Mouse (Mus musculus): ENCODE results near the gene Dync2h1. TPM values are rescaled to one million over a fixed set of nuclear protein-coding genes. Genes with fewer than 3 reads are reported as not detected.
"Not testable (repeated sequence)": the region's sequence is repeated elsewhere in the genome, so short reads cannot be mapped to it uniquely, and the experiment has no call there.

The Dync2h1 gene
- polyA plus RNA-seq (2015; fragmentation: Nextera tagmentation; extraction: Ambion mirVana): 8.1 and 8.3 TPM in 2 replicates

- no peaks in the 10 kb centered on the region for H3K36me3 ChIP-seq (ENCODE audit: control insufficient read depth, insufficient read depth, low read length)
- peak within 1 kb of the TSS; percentile 87 for H3K4me2 ChIP-seq (ENCODE audit: low read depth, low read length)
- peak; percentile 100 for ATAC-seq
- H3K9ac ChIP-seq (ENCODE audit: low read depth, low read length): peak within 1 kb of the TSS; percentile 89
- no peaks in the 10 kb centered on the region for H3K9me3 ChIP-seq (ENCODE audit: control insufficient read depth, low read length)
- H3K27me3 ChIP-seq (replicated peaks; ENCODE audit: control insufficient read depth, insufficient read depth, low read length): no peaks in the 10 kb centered on the region
- H3K27ac ChIP-seq (ENCODE audit: low read length): peak within 1 kb of the TSS; percentile 95
- WGBS: 0% methylated on average over 60 of the region's 62 CpGs
- peaks cover 8% of the 10 kb centered on the region; the same call in 1 of the 2 replicates for H3K4me1 ChIP-seq (ENCODE audit: control insufficient read depth, insufficient read depth, low read length)
- peak within 1 kb of the TSS; percentile 96 for H3K4me3 ChIP-seq (ENCODE audit: low read length)
Observed at GRCm38 (mm10) chr9:7184172-7184896, at the start of gene Dync2h1, which contains the start of gene Dcun1d5. Gene Dync2h1 (minus strand): TSS chr9:7184446. Gene Dcun1d5 (plus strand): TSS chr9:7184520.

- Histone ChIP-seq H3K9me3 (ENCODE audit: control insufficient read depth, low read length) (no peaks in the 10 kb centered on the region), H3K36me3 (ENCODE audit: control insufficient read depth, insufficient read depth, low read length) (no peaks in the 10 kb centered on the region), H3K4me2 (ENCODE audit: low read depth, low read length) (no peak overlapping the region), H3K27me3 (replicated peaks; ENCODE audit: control insufficient read depth, insufficient read depth, low read length) (no peaks in the 10 kb centered on the region), H3K27ac (ENCODE audit: low read length) (no peak overlapping the region), H3K9ac (ENCODE audit: low read depth, low read length) (no peak overlapping the region), H3K4me1 (ENCODE audit: control insufficient read depth, insufficient read depth, low read length) (no peaks in the 10 kb centered on the region), H3K4me3 (ENCODE audit: low read length) (no peak overlapping the region)
- WGBS: 70% methylated on average over 7 of the region's 7 CpGs
- ATAC-seq: no peak
Observed at GRCm38 (mm10) chr9:7221460-7221859, 37.2 kb upstream of the Dync2h1 start.

DNA sequence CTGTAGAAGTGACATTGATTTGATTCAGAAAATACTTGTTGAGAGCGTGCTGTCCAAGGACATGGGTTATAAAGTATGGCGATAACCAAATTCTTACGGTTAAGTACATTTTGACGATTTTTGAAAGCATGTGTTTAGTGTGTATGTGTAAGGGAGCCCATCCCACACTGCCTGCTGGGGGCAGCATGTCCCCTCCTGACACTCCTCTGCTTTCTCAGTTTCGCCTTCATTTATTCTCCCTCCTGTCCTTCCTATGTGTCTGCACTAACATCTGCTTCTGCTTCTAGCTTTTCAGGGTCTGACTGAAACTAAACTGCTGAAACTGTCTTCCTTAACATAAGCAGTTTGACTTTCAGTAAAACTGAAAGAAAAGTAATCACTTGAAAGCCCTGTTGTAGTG, 36.8 kb upstream of the Dync2h1 start:
- Histone ChIP-seq H3K9me3 (ENCODE audit: control insufficient read depth, low read length) (no peaks in the 10 kb centered on the region), H3K27ac (ENCODE audit: low read length) (no peak overlapping the region), H3K4me1 (ENCODE audit: control insufficient read depth, insufficient read depth, low read length) (no peaks in the 10 kb centered on the region), H3K36me3 (ENCODE audit: control insufficient read depth, insufficient read depth, low read length) (no peaks in the 10 kb centered on the region), H3K27me3 (replicated peaks; ENCODE audit: control insufficient read depth, insufficient read depth, low read length) (no peaks in the 10 kb centered on the region), H3K4me3 (ENCODE audit: low read length) (no peak overlapping the region), H3K9ac (ENCODE audit: low read depth, low read length) (no peak overlapping the region), H3K4me2 (ENCODE audit: low read depth, low read length) (no peak overlapping the region)
- WGBS: 75% methylated on average over 5 of the region's 5 CpGs
- ATAC-seq: no peak

GRCm38 (mm10) chr9:7216240-7216639, 32.0 kb upstream of the Dync2h1 start:
- Histone ChIP-seq H3K36me3 (ENCODE audit: control insufficient read depth, insufficient read depth, low read length) (0 out of 2 replicates have a peak, but pooled peaks cover 5% of the 10 kb centered on the region), H3K9ac (ENCODE audit: low read depth, low read length) (no peak overlapping the region), H3K4me1 (ENCODE audit: control insufficient read depth, insufficient read depth, low read length) (no peaks in the 10 kb centered on the region), H3K27me3 (replicated peaks; ENCODE audit: control insufficient read depth, insufficient read depth, low read length) (no peaks in the 10 kb centered on the region), H3K4me3 (ENCODE audit: low read length) (no peak overlapping the region), H3K4me2 (ENCODE audit: low read depth, low read length) (no peak overlapping the region), H3K27ac (ENCODE audit: low read length) (no peak overlapping the region), H3K9me3 (ENCODE audit: control insufficient read depth, low read length) (no peaks in the 10 kb centered on the region)
- no peak for ATAC-seq
- WGBS: 51% methylated on average over 2 of the region's 2 CpGs

DNA sequence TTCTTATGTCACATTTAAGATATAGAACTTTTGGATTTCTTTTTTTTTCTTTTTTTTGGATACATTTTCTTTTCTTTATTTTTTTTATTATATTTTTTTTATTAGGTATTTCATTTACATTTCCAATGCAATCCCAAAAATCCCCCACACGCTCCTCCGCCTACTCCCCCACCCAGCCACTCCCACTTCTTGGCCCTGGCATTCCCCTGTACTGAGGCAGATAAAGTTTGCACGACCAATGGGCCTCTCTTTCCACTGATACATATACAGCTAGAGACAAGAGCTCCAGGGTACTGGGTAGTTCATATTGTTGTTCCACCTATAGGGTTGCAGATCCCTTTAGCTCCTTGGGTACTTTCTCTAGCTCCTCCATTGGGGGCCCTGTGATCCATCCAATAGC, 6.4 kb upstream of the Dync2h1 start:
- not testable (repeated sequence) for H3K4me1 ChIP-seq (ENCODE audit: control insufficient read depth, insufficient read depth, low read length); H3K9me3 ChIP-seq (ENCODE audit: control insufficient read depth, low read length); H3K4me2 ChIP-seq (ENCODE audit: low read depth, low read length); H3K27ac ChIP-seq (ENCODE audit: low read length); H3K4me3 ChIP-seq (ENCODE audit: low read length); H3K36me3 ChIP-seq (ENCODE audit: control insufficient read depth, insufficient read depth, low read length); H3K9ac ChIP-seq (ENCODE audit: low read depth, low read length); H3K27me3 ChIP-seq (replicated peaks; ENCODE audit: control insufficient read depth, insufficient read depth, low read length); ATAC-seq
- 95% methylated on average over 3 of the region's 3 CpGs for WGBS

DNA sequence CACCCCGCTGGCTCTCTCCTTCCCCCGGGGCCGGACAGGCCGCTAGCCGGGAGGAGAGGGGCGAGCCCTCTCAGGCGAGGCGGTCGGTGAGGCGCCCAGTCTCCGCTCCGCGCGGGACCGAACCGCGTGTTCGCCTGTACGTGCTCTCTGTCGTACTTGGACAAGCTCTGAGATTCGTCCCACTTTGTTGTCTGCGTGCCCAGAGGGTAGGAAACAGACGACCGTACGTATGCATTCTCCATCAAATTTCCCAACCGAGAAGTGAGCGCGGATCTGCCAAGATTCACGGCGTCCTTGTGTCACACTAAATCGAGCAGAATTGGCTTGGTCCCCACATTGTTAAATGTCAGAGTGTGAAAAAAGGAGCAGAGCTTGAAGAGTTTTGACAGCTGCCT, 648 bp upstream of the Dync2h1 start:
- Histone ChIP-seq H3K9me3 (ENCODE audit: control insufficient read depth, low read length) (no peaks in the 10 kb centered on the region), H3K4me3 (ENCODE audit: low read length) (peak overlapping the region; percentile 96), H3K36me3 (ENCODE audit: control insufficient read depth, insufficient read depth, low read length) (0 out of 2 replicates have a peak, but pooled peaks cover under 1% of the 10 kb centered on the region), H3K9ac (ENCODE audit: low read depth, low read length) (peak overlapping the region; percentile 89), H3K27me3 (replicated peaks; ENCODE audit: control insufficient read depth, insufficient read depth, low read length) (no peaks in the 10 kb centered on the region), H3K4me1 (ENCODE audit: control insufficient read depth, insufficient read depth, low read length) (peaks cover 8% of the 10 kb centered on the region; the same call in 1 of the 2 replicates), H3K27ac (ENCODE audit: low read length) (peak overlapping the region; percentile 95), H3K4me2 (ENCODE audit: low read depth, low read length) (peak overlapping the region; percentile 87)
- ATAC-seq: peak; percentile 82
- 0% methylated on average over 23 of the region's 31 CpGs for WGBS

GRCm38 (mm10) chr9:7176618-7177610, 7.3 kb downstream of the Dync2h1 start:
- Histone ChIP-seq H3K4me1 (ENCODE audit: control insufficient read depth, insufficient read depth, low read length) (no peaks in the 10 kb centered on the region), H3K36me3 (ENCODE audit: control insufficient read depth, insufficient read depth, low read length) (no peaks in the 10 kb centered on the region), H3K9ac (ENCODE audit: low read depth, low read length) (peak overlapping the region; percentile 71), H3K27me3 (replicated peaks; ENCODE audit: control insufficient read depth, insufficient read depth, low read length) (no peaks in the 10 kb centered on the region), H3K4me2 (ENCODE audit: low read depth, low read length) (peak overlapping the region; percentile 91), H3K4me3 (ENCODE audit: low read length) (peak overlapping the region; percentile 57), H3K9me3 (ENCODE audit: control insufficient read depth, low read length) (no peaks in the 10 kb centered on the region), H3K27ac (ENCODE audit: low read length) (no peak overlapping the region)
- ATAC-seq: peak; percentile 100
- 10% methylated on average over 41 of the region's 41 CpGs for WGBS

DNA sequence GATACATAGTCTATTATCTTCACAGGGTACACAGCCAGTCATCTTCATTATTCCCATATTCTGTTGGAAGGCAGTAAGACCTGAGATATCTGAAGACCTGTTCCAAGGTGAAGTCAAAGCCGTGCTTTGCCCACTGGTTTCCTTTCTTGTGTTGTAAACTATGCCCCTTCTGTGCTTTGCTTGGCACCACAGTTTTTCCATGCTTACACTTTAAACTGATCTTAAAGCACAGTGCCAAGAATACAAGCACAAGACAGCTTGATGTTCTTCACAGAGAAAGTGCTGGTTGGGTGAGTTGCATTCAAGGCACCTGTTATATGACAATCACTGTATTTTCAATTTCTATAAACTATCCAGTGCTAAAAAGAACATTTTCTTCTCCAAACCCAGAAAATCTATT, 10.5 kb downstream of the Dync2h1 start:
- no peak overlapping the region for H3K4me3 ChIP-seq (ENCODE audit: low read length)
- H3K4me1 ChIP-seq (ENCODE audit: control insufficient read depth, insufficient read depth, low read length): no peaks in the 10 kb centered on the region
- no peaks in the 10 kb centered on the region for H3K36me3 ChIP-seq (ENCODE audit: control insufficient read depth, insufficient read depth, low read length)
- no peaks in the 10 kb centered on the region for H3K9me3 ChIP-seq (ENCODE audit: control insufficient read depth, low read length)
- H3K27me3 ChIP-seq (replicated peaks; ENCODE audit: control insufficient read depth, insufficient read depth, low read length): no peaks in the 10 kb centered on the region
- 95% methylated on average over 1 of the region's 1 CpGs for WGBS
- ATAC-seq: no peak
- no peak overlapping the region for H3K9ac ChIP-seq (ENCODE audit: low read depth, low read length)
- H3K4me2 ChIP-seq (ENCODE audit: low read depth, low read length): no peak overlapping the region
- no peak overlapping the region for H3K27ac ChIP-seq (ENCODE audit: low read length)

DNA sequence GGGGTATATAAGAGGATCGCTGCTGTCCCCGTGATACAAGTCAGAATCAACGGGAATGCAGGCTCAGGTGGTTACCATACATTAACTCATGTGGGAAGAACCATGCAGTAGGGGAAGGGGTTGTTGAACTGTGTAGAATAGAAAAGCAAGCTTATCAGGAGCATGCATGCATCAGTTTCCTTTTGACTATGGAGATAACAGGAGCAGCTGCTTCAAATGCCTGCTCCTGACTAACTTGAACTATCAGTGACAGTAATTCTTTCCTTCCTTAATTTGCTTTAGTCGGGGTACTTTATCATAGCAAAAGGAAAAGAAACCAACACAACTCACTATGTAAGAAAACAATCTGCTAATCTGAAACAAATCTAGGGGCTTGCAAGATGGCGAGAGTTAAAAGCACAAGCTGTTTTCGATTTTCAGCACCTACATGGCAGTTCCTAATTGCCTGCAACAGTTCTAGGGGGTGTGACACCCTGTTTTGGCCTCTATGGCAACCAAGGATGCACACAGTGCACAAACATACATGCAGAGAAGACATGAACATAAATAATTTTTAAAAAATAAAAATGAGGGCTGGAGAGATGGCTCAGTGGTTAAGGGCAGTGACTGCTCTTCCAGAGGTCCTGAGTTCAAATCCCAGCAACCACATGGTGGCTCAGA, 16.8 kb downstream of the Dync2h1 start:
- H3K9me3 ChIP-seq (ENCODE audit: control insufficient read depth, low read length): no peaks in the 10 kb centered on the region
- no peak for ATAC-seq

More for the DNA sequence above, 16.8 kb downstream of the Dync2h1 start:
- H3K9ac ChIP-seq (ENCODE audit: low read depth, low read length): no peak overlapping the region
- H3K4me3 ChIP-seq (ENCODE audit: low read length): no peak overlapping the region
- WGBS: 92% methylated on average over 6 of the region's 6 CpGs
- no peak overlapping the region for H3K27ac ChIP-seq (ENCODE audit: low read length)
- H3K27me3 ChIP-seq (replicated peaks; ENCODE audit: control insufficient read depth, insufficient read depth, low read length): no peaks in the 10 kb centered on the region
- H3K4me2 ChIP-seq (ENCODE audit: low read depth, low read length): no peak overlapping the region
- H3K36me3 ChIP-seq (ENCODE audit: control insufficient read depth, insufficient read depth, low read length): no peaks in the 10 kb centered on the region
- no peaks in the 10 kb centered on the region for H3K4me1 ChIP-seq (ENCODE audit: control insufficient read depth, insufficient read depth, low read length)
